Mouse (Mus musculus) ES-Bruce4 (cell line): Measurements from ENCODE around the gene Tspyl2.

ENCODE experiments used
- CTCF ChIP-seq: IDR thresholded peaks from one replicate; pipeline ENCODE4 v1.8.1; 2011; ENCODE audit warnings: low read depth, low read length
- EP300 ChIP-seq: IDR thresholded peaks from 2 replicates; pipeline ENCODE4 v1.6.1; 2011; ENCODE audit warnings: low read depth, low read length; ENCODE audit not compliant: insufficient read depth
- POLR2A ChIP-seq: IDR thresholded peaks from one replicate; pipeline ENCODE4 v1.8.1; 2011; ENCODE audit warnings: low read length; ENCODE audit not compliant: insufficient read depth

GRCm38 (mm10) chrX:152342903-152343302, 678 bp upstream of the Tspyl2 start:
- TF ChIP-seq EP300 = no peak
- no peak for TF ChIP-seq CTCF
- TF ChIP-seq POLR2A = no peak
